Mouse (Mus musculus) embryonic facial prominence, embryonic 10.5 days (tissue): ENCODE results near the gene Tmsb10. TPM values are rescaled to one million over a fixed set of nuclear protein-coding genes. Genes with fewer than 3 reads are reported as not detected.
A peak's percentile ranks its signal among the peaks of the same experiment; 100 is the strongest.

Experiments used
- DNase-seq: peaks from one replicate; pipeline ENCODE4 v3.0.0-alpha.2; 2017; ENCODE audit warnings: low spot score
- H3K27ac ChIP-seq: fragments of 300-500 bp; sonication (generic); replicated peaks from 2 replicates; pipeline ENCODE4 v1.5.1; 2016; ENCODE audit warnings: mild to moderate bottlenecking
- H3K27me3 ChIP-seq: fragments of 300-500 bp; sonication (generic); replicated peaks from 2 replicates; pipeline ENCODE4 v1.6.1; 2016; ENCODE audit warnings: low read depth, mild to moderate bottlenecking; ENCODE audit not compliant: poor library complexity, severe bottlenecking
- H3K36me3 ChIP-seq: fragments of 300-500 bp; sonication (generic); replicated peaks from 2 replicates; pipeline ENCODE4 v1.6.1; 2016; ENCODE audit warnings: mild to moderate bottlenecking, moderate library complexity
- H3K4me1 ChIP-seq: fragments of 300-500 bp; sonication (generic); 2 replicates; pipeline ENCODE4 v1.6.1; 2016
- H3K4me3 ChIP-seq: fragments of 300-500 bp; sonication (generic); 2 replicates; pipeline ENCODE4 v1.5.1; 2016; ENCODE audit warnings: mild to moderate bottlenecking, moderate library complexity
- H3K9me3 ChIP-seq: fragments of 300-500 bp; sonication (generic); 2 replicates; pipeline ENCODE4 v1.6.1; 2016; ENCODE audit warnings: mild to moderate bottlenecking
- WGBS: fragments of 180-500 bp; shearing (Covaris S2); methylation state at CpG from one replicate; pipeline ENCODE4 v1.1.7; 2016; 5-methylcytosine and 5-hydroxymethylcytosine counted together
- polyA plus RNA-seq: library from polyadenylated mRNA; unstranded; fragments of >200 nt; fragmentation: Nextera tagmentation; extraction: Ambion mirVana; gene quantifications from 2 replicates; pipeline ENCODE4 v1.2.1, GENCODE M21; 2016

Gene Tmsb10
- polyA plus RNA-seq, 1 experiment from 2014 or later: 3,450 TPM

DNA sequence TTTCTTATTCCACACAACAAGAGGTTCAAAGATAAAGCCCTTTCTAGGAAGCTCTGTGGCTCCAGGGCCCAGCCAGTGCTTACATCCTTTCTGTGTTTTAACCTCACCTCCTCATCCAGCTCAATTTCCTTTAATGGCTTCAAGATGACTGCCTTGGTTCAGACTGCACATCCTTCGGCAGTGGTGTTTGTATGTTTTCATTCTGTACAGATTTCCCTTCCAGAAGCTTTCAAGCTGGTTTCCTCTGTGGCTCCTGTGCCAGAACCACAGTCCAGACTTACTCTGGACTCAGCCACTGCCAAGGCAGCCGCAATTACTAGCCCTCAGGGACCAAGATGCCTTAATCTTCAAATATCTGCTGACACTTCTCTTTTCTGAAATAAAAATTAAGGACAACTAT lies 6.3 kb downstream of the Tmsb10 start:
- DNase-seq: peak; percentile 35
- Histone ChIP-seq H3K4me3 (no peak overlapping the region), H3K9me3 (no peaks in the 10 kb centered on the region), H3K27me3 (no peaks in the 10 kb centered on the region), H3K27ac (peak overlapping the region; percentile 70), H3K4me1 (peaks cover 43% of the 10 kb centered on the region), H3K36me3 (no peaks in the 10 kb centered on the region)
- 35% methylated on average over 2 of the region's 2 CpGs for WGBS

DNA sequence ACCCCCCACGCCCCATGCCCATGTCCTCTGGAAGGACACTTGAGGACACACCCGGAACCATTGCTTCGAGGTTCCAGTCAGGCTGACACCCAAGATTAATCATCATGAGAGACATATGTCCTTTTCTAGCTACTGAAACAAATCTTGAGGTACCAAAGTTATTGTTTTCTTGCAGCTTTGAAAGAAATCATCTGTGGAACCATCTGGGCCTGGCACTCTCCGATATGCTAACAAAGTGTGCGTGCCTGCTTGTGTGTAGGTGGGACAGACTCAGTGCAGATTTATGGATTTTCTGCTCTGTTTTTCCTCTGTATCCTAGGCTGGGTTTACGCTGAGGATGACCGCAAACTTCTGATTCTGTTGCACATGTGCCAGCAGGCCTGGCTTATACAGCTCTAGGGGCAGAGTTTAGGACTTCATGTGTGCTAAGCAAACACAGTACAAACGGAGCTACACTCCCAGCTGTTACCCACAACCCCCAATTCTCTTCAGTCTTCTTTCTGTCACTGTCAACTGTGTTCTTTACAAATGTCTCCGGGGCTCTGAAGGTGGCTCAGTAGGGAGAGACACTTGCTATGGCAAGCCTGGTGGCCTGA lies 9.3 kb downstream of the Tmsb10 start:
- Histone ChIP-seq H3K36me3 (0 out of 2 replicates have a peak, but pooled peaks cover 4% of the 10 kb centered on the region), H3K27me3 (no peaks in the 10 kb centered on the region), H3K27ac (no peak overlapping the region), H3K4me3 (no peak overlapping the region), H3K4me1 (peaks cover 20% of the 10 kb centered on the region), H3K9me3 (peaks cover 7% of the 10 kb centered on the region; the same call in 1 of the 2 replicates)
- WGBS: 90% methylated on average over 9 of the region's 9 CpGs
- DNase-seq: no peak

GRCm38 (mm10) chr6:72948392-72948791 lies 10.2 kb downstream of the Tmsb10 start:
- Histone ChIP-seq H3K4me1 (peaks cover 19% of the 10 kb centered on the region), H3K4me3 (no peak overlapping the region), H3K9me3 (peaks cover 7% of the 10 kb centered on the region; the same call in 1 of the 2 replicates), H3K27ac (no peak overlapping the region), H3K27me3 (no peaks in the 10 kb centered on the region), H3K36me3 (0 out of 2 replicates have a peak, but pooled peaks cover 4% of the 10 kb centered on the region)
- no peak for DNase-seq
- WGBS: 90% methylated on average over 3 of the region's 3 CpGs

GRCm38 (mm10) chr6:72947960-72948359 lies 10.6 kb downstream of the Tmsb10 start:
- Histone ChIP-seq H3K4me3 (no peak overlapping the region), H3K4me1 (peaks cover 14% of the 10 kb centered on the region), H3K36me3 (0 out of 2 replicates have a peak, but pooled peaks cover 4% of the 10 kb centered on the region), H3K27me3 (no peaks in the 10 kb centered on the region), H3K27ac (no peak overlapping the region), H3K9me3 (peaks cover 7% of the 10 kb centered on the region; the same call in 1 of the 2 replicates)
- WGBS: 46% methylated on average over 6 of the region's 6 CpGs
- DNase-seq: no peak

- H3K27me3 ChIP-seq: no peaks in the 10 kb centered on the region
- 8% methylated on average over 3 of the region's 3 CpGs for WGBS
- DNase-seq: peak; percentile 56
- no peaks in the 10 kb centered on the region for H3K9me3 ChIP-seq
- H3K4me3 ChIP-seq: no peak overlapping the region
- peaks cover 4% of the 10 kb centered on the region; the same call in 1 of the 2 replicates for H3K4me1 ChIP-seq
- no peaks in the 10 kb centered on the region for H3K36me3 ChIP-seq
- no peak overlapping the region for H3K27ac ChIP-seq
Observed at GRCm38 (mm10) chr6:72940493-72940892, 18.1 kb downstream of the Tmsb10 start.

- H3K9me3 ChIP-seq: no peaks in the 10 kb centered on the region
- no peak overlapping the region for H3K27ac ChIP-seq
- 63% methylated on average over 5 of the region's 5 CpGs for WGBS
- DNase-seq: no peak
- no peaks in the 10 kb centered on the region for H3K36me3 ChIP-seq
- no peak overlapping the region for H3K4me3 ChIP-seq
- H3K4me1 ChIP-seq: peaks cover 4% of the 10 kb centered on the region; the same call in 1 of the 2 replicates
- no peaks in the 10 kb centered on the region for H3K27me3 ChIP-seq
Observed at GRCm38 (mm10) chr6:72937859-72938258, 20.7 kb downstream of the Tmsb10 start.

DNA sequence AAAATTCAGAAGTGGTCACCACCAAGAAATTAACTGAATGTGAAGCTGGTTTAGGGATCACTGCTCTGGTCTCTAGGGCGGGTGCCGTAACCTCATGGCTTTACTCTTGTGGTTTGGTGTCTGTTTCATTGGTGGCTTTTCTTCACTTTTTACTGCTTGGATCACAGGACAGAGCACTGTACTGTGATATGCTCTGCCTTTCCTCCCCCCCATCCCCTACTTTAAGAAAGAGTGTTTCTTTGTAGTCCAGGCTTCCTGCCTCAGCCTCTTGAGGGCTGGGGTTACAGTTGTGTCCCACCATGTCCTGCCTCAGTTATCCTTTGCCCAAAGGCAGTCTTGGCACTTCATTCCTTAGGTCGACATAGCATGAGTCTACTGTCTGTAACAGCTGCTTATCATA lies 21.1 kb downstream of the Tmsb10 start:
- no peaks in the 10 kb centered on the region for H3K9me3 ChIP-seq
- H3K27ac ChIP-seq: no peak overlapping the region
- H3K27me3 ChIP-seq: no peaks in the 10 kb centered on the region
- no peaks in the 10 kb centered on the region for H3K36me3 ChIP-seq
- WGBS: 70% methylated on average over 3 of the region's 3 CpGs
- H3K4me1 ChIP-seq: peaks cover 4% of the 10 kb centered on the region; the same call in 1 of the 2 replicates
- H3K4me3 ChIP-seq: no peak overlapping the region
- DNase-seq: no peak

DNA sequence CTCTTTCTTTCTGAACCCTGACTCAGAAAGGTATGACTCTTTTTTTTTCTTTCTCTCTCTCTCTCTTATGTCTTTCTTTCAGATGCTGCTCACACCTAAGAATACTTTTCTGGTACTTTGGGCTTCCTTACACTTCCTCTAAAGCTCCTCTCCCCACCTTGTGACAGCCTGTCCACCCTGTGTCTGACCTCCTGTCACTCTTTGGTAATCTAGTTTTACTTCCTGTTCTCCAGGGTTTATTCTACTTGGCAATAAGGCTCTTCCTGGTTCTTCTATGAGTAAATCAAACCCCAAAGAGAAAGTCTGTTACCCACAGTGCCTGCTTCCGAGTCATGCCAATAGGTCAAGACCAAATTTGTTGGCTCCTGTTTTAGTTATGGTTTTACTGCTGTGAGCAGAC lies 25.6 kb downstream of the Tmsb10 start:
- no peaks in the 10 kb centered on the region for H3K36me3 ChIP-seq
- no peaks in the 10 kb centered on the region for H3K27me3 ChIP-seq
- no peak overlapping the region for H3K27ac ChIP-seq
- WGBS: 87% methylated on average over 1 of the region's 1 CpGs
- no peak overlapping the region for H3K4me3 ChIP-seq
- no peak for DNase-seq
- H3K4me1 ChIP-seq: peaks cover 3% of the 10 kb centered on the region; the same call in 1 of the 2 replicates
- no peaks in the 10 kb centered on the region for H3K9me3 ChIP-seq

GRCm38 (mm10) chr6:72931533-72931932 lies 27.0 kb downstream of the Tmsb10 start:
- H3K36me3 ChIP-seq: no peaks in the 10 kb centered on the region
- H3K27me3 ChIP-seq: no peaks in the 10 kb centered on the region
- H3K4me3 ChIP-seq: no peak overlapping the region
- WGBS: 88% methylated on average over 3 of the region's 3 CpGs
- no peak for DNase-seq
- H3K9me3 ChIP-seq: no peaks in the 10 kb centered on the region
- no peak overlapping the region for H3K27ac ChIP-seq
- peaks cover 8% of the 10 kb centered on the region for H3K4me1 ChIP-seq

DNA sequence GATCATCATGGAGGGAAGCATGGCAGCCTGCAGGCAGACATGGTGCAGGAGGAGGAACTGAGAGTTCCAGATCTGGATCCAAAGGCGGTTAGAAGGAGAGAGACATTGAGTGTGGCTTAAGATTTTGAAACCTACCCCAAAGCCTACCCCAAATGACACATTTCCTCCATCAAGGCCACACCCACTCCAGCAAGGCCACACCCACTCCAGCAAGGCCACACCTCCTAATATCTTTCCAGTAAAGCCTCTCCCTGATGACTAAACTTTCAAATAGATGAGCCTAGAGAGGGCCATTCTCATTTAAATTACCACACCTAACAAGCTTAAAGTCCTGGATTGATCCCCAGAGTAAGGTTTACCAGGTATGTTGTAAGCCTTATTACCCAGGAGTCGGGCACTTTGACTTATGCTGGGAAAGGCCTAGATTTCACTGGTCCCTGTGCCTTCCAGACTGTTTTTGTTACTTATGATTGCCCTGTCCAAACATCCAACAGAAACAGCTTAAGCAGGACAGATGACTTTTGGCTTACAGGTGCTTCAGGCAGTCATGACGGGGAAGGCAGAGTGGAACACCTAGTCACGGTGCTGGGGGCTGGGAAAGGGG lies 28.7 kb downstream of the Tmsb10 start:
- Histone ChIP-seq H3K4me3 (no peak overlapping the region), H3K27ac (no peak overlapping the region), H3K27me3 (no peaks in the 10 kb centered on the region), H3K9me3 (no peaks in the 10 kb centered on the region), H3K36me3 (no peaks in the 10 kb centered on the region), H3K4me1 (peaks cover 11% of the 10 kb centered on the region)
- WGBS: 88% methylated on average over 4 of the region's 4 CpGs
- DNase-seq: no peak

DNA sequence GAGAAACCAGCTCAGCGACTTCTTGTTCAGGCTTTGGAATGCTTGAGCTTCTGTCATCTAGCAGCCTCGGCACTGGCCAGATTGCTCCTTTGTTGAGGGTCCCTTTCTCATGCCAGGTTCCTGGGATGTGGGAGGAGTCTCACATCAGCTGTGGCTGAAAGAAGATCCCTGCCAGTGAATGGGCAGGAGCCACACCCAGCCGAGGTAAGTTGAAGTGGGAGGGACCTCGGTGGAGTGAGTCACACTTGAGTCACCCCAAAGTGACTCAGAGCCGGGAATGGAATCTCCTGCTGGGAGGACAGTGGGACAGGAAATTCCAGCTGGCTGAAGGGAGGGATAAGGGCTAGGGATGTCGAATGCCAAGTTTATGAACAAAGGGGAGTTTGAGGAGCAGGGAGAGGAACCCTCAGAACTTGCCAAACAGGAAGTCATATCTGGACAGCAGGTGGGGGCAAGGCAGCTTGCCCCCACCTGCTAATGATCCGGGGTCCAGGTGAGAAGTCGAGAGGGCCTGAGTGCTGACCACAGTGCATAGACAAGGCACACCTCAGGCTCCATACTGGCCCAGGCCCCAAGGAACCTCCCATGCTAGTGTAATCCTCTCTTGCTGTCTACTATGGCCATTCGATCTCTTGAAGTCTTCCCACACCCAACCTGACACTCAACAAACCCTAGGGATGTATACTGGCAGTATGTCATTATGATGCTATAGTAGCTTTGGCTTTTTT lies 31.6 kb downstream of the Tmsb10 start:
- Histone ChIP-seq H3K27me3 (no peaks in the 10 kb centered on the region), H3K4me1 (peaks cover 11% of the 10 kb centered on the region), H3K36me3 (no peaks in the 10 kb centered on the region), H3K4me3 (no peak overlapping the region), H3K27ac (no peak overlapping the region; the same call in 1 of the 2 replicates), H3K9me3 (no peaks in the 10 kb centered on the region)
- WGBS: 18% methylated on average over 9 of the region's 9 CpGs
- DNase-seq: peak; percentile 54

GRCm38 (mm10) chr6:72926031-72926430 lies 32.5 kb downstream of the Tmsb10 start:
- no peaks in the 10 kb centered on the region for H3K9me3 ChIP-seq
- whole genome bisulfite sequencing: 85% methylated on average over 4 of the region's 4 CpGs
- no peak overlapping the region for H3K27ac ChIP-seq
- H3K36me3 ChIP-seq: no peaks in the 10 kb centered on the region
- H3K27me3 ChIP-seq: no peaks in the 10 kb centered on the region
- no peak for DNase-seq
- H3K4me1 ChIP-seq: peaks cover 11% of the 10 kb centered on the region
- H3K4me3 ChIP-seq: no peak overlapping the region
